Mouse (Mus musculus) embryo, embryonic 10.5 days (tissue): Measurements from ENCODE around the gene Gm6614.
"Not testable (repeated sequence)": the region's sequence is repeated elsewhere in the genome, so short reads cannot be mapped to it uniquely, and the experiment has no call there.

Experiments
- DNase-seq: peaks from one replicate; pipeline ENCODE4 v3.0.0-alpha.2; 2015; ENCODE audit warnings: low spot score

Gene Gm6614

DNA sequence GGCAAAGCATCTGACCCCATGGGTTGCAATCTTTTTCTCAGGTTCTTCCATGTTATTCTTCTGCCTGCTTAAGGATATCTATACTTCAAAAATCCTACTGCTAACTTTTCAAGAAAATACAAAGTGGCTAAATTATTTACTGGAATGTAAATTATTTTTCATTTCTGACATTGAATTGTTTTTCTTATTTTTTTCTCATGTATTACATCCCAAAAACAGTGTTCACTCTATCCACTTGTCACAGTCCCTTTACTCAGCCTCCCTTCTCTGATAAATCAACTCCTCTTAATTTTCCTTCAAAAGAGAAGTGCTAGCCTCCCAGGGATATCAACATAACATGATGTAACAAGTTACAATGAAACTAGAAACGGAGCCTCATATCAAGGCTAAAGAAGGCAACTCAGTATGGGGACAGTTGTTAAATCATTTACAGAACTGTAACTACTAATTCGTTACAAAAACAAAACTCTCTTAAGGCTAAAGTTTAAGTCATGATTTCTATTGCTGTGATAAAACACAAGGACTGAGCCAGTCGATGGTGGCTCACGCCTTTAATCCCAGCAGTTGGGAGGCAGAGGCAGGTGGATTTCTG is at the start of gene Gm6614:
Gene Gm6614 (minus strand): TSS at position 51 of the 592 bp plus-strand sequence.
- DNase-seq = no peak

DNA sequence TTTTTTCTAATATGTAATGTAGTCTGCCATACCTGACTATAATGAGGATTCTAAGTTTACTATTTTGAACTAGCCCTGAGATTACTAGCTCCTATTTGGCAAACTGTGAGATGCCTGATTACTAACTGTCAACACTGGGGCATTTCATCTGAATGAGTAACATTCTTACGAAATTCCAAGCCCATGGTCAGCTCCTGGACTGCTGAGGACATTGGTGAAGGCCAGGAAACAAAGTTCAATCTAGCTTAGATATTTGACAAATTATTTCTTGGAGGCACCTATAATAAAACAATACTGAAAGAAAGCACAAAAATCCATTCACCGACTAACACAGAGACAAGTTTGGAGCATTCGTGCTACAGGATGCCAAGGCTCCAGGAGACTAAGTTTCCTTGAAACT is 47.1 kb upstream of the Gm6614 start:
- DNase-seq = not testable (repeated sequence)

DNA sequence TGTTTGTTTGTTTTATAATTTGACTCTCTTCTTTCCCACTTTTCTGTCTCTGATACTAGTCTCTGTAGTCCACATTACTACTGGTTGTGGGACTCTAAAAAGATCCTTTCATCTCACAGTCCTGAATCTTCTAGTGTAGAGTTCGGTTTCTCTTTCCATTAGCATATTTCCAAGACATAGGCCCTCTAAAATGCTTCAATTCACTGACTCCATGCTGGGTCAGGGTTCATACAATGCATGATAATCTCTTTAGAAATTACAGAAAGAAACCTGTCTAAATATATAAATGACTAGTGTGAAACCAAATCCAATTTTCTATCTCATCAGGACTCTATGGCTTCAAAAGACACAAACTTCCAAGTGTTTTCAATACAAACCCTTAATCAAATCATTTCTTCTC is 36.5 kb upstream of the Gm6614 start:
- DNase-seq = no peak

DNA sequence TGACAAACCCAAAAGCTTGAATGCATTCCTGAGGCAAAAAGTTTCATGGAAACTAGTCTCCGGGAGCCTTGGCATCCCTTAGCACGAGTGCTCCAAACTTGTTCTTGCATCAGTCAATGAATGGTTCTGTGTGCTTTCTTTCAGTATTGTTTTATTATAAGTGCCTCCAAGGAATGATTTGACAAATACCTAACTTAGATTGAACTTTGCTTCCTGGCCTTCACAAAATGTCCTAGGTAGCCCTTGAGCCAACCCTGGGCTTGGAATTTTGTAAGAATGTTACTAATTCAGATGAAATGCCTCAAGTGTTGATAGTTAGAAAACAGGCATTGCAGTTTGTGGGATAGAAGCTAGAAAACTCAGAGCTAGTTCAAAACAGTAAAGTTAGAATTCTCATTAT is 34.5 kb upstream of the Gm6614 start:
- DNase-seq = no peak

DNA sequence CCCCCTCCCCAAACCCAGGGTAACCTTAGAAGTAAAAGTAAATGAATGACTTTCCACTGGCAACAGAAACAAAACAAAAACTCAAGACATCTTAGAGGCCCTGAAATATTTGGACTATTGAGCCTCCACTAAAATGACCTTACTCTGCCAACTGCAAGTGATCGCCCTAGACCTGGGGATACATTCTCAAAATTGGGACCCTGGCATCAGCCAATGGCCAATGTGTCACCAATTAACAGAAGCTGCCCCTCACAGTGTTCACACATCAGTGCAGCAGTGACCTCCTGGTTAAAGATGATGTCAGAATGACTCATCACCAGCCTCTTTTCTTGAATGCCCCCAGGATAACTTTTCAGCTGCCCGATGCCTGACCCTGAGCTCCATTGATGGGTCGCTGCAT is 30.7 kb upstream of the Gm6614 start:
- no peak for DNase-seq

DNA sequence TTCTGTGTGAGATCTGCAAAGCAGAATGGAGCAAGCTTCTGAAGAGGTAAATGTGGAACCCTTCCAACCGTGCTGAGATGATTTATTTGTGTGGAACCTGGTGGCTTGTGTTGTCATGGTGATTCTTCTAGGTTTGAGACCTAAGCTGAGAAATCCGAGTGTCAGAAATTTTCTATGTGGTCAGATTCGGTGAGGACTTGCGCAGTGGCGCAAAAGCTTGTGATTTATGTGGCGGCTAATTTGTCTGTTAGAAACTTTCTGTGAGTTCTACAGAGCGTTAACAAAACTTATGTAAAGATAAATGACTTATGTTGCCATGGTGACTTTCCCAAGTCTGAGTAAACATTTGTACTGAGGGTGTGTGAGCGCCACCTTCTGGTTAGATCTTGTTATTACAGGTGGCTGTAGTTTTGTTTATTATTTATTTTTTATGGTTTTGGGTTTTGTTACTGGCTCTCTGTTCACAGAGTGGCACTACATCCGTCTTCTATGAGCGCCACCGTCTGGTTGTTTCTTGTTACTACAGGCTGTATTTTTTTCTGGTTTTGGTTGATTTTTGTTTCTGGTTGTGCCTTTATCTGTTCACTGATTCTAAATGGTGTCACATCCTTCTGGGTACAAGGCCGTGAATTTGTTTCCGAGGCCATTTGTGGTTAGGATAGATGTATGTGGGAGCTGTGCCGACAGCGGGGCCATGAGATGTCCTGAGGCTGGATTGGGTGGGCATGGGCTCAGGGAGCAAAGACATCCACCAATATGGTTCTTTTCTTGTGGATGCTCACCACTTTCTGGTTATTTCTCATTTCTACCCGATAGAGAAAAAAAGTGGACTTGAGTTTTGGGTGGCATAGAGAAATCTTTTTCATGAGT is 29.3 kb upstream of the Gm6614 start:
- peak; percentile 73 for DNase-seq

DNA sequence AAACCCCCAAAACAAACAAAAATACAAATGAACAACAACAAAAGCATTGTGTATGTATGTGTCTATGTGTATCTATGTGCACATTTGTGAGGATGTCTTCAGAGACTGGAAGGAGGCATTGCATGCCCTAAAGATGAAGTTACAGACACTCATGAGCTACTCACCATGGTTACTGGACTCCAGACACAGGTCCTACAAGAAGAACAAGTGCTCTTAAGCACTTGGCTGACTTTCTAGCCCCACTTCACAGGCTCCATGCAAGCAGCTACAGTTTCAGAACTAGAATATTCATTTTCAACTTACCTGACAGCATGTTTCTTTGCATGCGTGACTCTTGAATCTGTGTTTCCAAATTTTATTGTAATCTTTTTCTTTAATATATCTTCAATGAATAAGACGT is 24.6 kb upstream of the Gm6614 start:
- no peak for DNase-seq

DNA sequence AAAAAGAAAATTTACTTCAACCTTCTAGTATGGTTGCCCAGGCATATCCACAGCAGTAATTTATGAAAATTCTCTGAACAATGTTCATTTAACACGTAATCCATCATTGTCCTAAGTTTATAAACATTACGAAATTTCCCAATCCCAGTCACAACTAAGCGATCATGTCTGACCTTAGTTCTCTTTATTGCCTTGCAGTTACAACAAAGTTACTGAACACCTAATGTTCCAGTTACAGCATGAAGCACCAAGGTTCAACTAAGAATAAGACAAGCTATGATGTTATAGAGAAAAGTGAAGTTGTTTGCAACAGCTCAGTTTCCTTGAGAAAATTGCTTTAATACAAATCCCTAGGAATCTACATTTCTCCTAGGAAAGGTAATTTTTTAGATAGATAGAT is 10.5 kb upstream of the Gm6614 start:
- DNase-seq = no peak

DNA sequence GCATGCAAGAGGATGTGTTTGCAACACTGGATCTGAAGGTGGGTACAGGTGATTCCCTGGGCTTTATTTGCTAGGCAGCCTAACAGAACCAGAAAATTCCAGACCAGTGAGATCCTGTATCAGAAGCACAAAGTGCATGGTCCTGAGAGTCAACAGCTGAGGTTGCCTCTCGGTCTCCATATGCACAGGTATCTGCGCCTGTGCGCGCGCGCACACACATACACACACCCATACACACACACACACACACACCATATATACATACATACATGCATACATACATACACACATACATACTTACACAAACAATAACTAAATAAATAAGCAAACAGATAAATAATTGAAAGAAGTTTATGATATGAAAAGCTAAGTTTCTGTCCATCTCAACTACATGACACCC is 24.4 kb downstream of the Gm6614 start:
- no peak for DNase-seq

DNA sequence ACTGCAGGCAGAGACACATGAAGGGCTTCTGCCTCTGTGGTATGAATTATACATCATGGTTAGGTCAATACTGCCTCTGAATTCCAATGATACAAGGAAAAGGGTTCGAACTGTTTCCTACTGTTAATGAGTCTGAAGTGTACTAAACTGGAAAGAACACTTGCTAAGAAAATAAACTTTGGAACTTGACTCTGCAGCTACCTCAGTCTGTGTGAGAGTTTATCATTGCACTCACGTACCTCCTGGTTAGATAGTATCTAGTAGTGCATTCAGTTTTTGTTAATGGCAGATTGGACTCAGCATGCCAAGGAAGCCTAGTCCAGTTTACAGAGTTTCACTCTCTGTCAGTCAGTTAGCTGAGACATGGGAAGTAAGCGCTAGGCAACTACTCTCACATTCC is 26.6 kb downstream of the Gm6614 start:
- no peak for DNase-seq

DNA sequence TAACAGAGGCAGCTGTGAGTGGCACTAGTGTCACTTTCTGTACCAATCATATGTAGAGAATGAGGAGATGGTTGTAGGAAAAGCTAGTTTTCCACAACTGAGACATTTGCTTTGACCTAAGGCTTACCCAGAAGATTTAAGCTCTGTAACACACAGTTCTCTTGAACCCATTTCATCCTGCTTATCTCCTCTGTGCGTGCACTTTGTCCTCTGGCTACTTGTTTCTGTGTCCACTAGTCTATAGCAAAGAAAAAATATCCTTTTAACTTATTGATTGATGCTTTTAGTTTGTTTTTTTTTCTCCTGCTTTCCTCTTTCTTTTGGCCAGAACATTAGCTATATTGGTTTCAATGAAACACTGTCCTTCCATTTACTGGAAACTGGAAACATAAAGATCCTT is 48.8 kb downstream of the Gm6614 start:
- no peak for DNase-seq

DNA sequence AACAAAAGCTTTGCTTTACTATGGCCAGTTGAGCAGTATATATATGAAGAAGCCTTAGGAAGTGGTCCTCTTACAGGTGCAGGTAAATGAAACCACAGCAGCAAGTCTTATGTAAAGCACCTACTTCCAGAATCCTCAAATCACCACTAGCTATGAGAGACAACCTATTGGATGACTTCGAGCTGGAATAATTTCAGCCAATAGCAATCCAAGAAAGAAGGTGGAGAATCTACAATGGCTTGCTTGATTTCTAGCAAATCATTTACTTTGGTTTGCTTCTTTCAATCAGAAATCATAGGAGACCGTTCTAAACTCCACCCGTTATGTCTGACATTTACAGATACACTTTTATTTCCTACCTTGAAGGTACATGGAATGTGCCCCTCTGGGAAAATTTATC is 49.4 kb downstream of the Gm6614 start:
- DNase-seq = no peak

DNA sequence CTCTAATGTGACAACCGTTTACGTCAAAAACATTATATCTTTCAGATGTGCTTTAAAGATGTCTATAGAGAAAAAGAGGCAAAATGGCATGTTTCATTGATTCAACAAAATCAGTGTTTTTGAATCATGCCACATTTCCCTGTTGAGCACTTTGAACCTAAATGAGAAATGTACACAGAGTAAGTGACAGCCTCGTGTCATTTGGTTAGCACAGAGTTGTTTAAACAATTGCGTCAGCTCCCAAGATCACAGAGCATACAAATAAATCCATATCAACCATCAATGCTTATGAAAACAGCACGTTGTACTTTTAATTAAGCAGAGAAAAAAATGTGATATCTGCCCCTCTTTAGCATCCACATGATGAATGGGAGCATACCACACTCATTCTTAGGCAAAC is 50.7 kb downstream of the Gm6614 start:
- DNase-seq = no peak

DNA sequence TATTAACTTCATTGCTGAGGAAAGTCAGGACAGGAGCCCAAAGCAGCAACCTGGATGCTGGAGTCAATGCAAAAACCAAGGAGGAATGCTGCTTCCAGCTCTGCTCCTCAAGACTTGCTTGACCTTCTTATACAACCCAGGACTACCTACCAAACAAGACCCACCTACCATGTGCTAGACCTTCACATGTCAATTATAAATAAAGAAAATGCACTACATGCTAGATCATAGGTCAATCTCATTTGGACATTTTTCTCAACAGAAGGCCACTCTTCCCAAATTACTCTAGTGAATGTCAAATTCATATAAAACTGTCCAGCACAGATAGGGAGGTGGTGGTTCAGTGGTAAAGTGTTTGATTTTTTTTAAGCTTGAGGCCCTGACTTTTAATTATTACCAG is 64.4 kb downstream of the Gm6614 start, which contains the start of gene Slco1a1:
Gene Slco1a1 (minus strand): TSS at position 101 of the 400 bp plus-strand sequence.
- no peak for DNase-seq

DNA sequence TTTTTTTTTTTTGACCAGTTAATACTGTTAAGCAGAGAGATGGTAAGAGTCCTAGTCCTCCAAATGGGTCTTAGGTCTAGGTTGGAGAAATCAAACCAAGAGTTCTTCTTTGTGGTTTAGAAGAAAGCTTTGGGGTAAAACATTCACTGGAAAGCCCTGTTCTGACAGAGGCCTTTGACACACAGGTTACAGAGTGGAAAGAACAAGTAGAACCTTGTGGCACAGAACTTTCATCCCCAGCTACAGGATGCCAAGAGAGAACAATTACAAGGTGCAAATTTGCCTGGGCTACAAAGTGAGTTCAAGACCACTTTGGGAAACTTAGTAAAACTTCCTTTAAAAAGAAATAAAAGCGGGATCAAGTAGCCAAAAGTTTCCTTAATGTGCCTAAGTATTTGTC is 70.8 kb downstream of the Gm6614 start:
- no peak for DNase-seq
